In genomic region chr16:18249364-18249967, GRCm38 (mm10) we compare ENCODE assay signal across 8 mouse cellular contexts. TPM values are rescaled to one million over a fixed set of nuclear protein-coding genes. Genes with fewer than 3 reads are reported as not detected.
DNase-seq lines count a peak whose midpoint lies in the region; ATAC-seq lines count a peak whose summit lies in the region.

No protein-coding gene starts in this region.

- peak; percentile 13 for ATAC-seq in forebrain, embryonic 16.5 days
- ATAC-seq in intestine, embryonic 14.5 days (replicated peaks; ENCODE audit: low FRiP score, low TSS enrichment, low read depth): peak; percentile 14; the same call in 1 of the 2 replicates
- peak; percentile 13; the same call in 1 of the 2 replicates for ATAC-seq in limb, embryonic 15.5 days (ENCODE audit: insufficient number of reproducible peaks, low FRiP score, low TSS enrichment, low read depth)
- no peak; the same call in 1 of the 2 replicates for ATAC-seq in midbrain, embryonic 14.5 days (ENCODE audit: low FRiP score, low TSS enrichment)

- H3K4me3 ChIP-seq in forebrain, embryonic 16.5 days (replicated peaks; ENCODE audit: low read length): peak overlapping the region; percentile 88
- peak overlapping the region; percentile 80 for H3K4me3 ChIP-seq in intestine, embryonic 14.5 days (ENCODE audit: low read depth, low read length)
- peak overlapping the region; percentile 98 for H3K4me3 ChIP-seq in limb, embryonic 15.5 days
- peak overlapping the region; percentile 88 for H3K4me3 ChIP-seq in midbrain, embryonic 14.5 days (replicated peaks; ENCODE audit: low read depth, low read length)

- peaks cover 36% of the 10 kb centered on the region for H3K36me3 ChIP-seq in forebrain, embryonic 16.5 days (ENCODE audit: control insufficient read depth, insufficient read depth)
- peaks cover 69% of the 10 kb centered on the region for H3K36me3 ChIP-seq in intestine, embryonic 14.5 days (ENCODE audit: control insufficient read depth, insufficient read depth, low read length)
- H3K36me3 ChIP-seq in limb, embryonic 15.5 days: peaks cover 64% of the 10 kb centered on the region
- H3K36me3 ChIP-seq in midbrain, embryonic 14.5 days (ENCODE audit: control insufficient read depth, insufficient read depth, low read length): peaks cover 70% of the 10 kb centered on the region

- H3K27ac ChIP-seq in forebrain, embryonic 16.5 days (ENCODE audit: low read length): peak overlapping the region; percentile 92
- H3K27ac ChIP-seq in intestine, embryonic 14.5 days (ENCODE audit: low read depth): peak overlapping the region; percentile 91
- H3K27ac ChIP-seq in limb, embryonic 15.5 days: peak overlapping the region; percentile 96
- H3K27ac ChIP-seq in midbrain, embryonic 14.5 days (replicated peaks; ENCODE audit: low read depth, low read length): peak overlapping the region; percentile 92

- peak; percentile 67 for DNase-seq in layer of hippocampus, adult 11-12 months (ENCODE audit: low spot score)
- DNase-seq in layer of hippocampus, adult 9-10 months (ENCODE audit: low spot score): no peak
- peak; percentile 69 for DNase-seq in cerebellum, adult 11-12 months
- DNase-seq in intestine, embryonic 14.5 days (ENCODE audit: low spot score): peak; percentile 74
- DNase-seq in midbrain, embryonic 14.5 days: no peak
- peak; percentile 65 to 84 for DNase-seq in spleen, postnatal 4 days (ENCODE audit: low spot score in 2 of 2)

- WGBS in forebrain, embryonic 16.5 days: 6% methylated on average over 27 of the region's 27 CpGs
- WGBS in intestine, embryonic 14.5 days: 2% methylated on average over 26 of the region's 27 CpGs
- 5% methylated on average over 27 of the region's 27 CpGs for WGBS in limb, embryonic 15.5 days
- WGBS in midbrain, embryonic 14.5 days: 9% methylated on average over 27 of the region's 27 CpGs

- no peaks in the 10 kb centered on the region for H3K27me3 ChIP-seq in forebrain, embryonic 16.5 days (replicated peaks; ENCODE audit: control insufficient read depth, insufficient read depth, low read length)
- H3K27me3 ChIP-seq in intestine, embryonic 14.5 days (replicated peaks; ENCODE audit: control insufficient read depth, insufficient read depth, low read length): no peaks in the 10 kb centered on the region
- no peaks in the 10 kb centered on the region for H3K27me3 ChIP-seq in limb, embryonic 15.5 days
- no peaks in the 10 kb centered on the region for H3K27me3 ChIP-seq in midbrain, embryonic 14.5 days (ENCODE audit: control insufficient read depth, insufficient read depth, low read length)

- peak overlapping the region; percentile 93 for H3K9ac ChIP-seq in forebrain, embryonic 16.5 days (replicated peaks; ENCODE audit: low read depth, low read length)
- H3K9ac ChIP-seq in intestine, embryonic 14.5 days (ENCODE audit: low read length): peak overlapping the region; percentile 65
- H3K9ac ChIP-seq in limb, embryonic 15.5 days: peak overlapping the region; percentile 88
- H3K9ac ChIP-seq in midbrain, embryonic 14.5 days (replicated peaks; ENCODE audit: low read length): peak overlapping the region; percentile 90

- H3K4me2 ChIP-seq in forebrain, embryonic 16.5 days (ENCODE audit: low read length): peak overlapping the region; percentile 98
- H3K4me2 ChIP-seq in intestine, embryonic 14.5 days (ENCODE audit: low read length): peak overlapping the region; percentile 87
- H3K4me2 ChIP-seq in limb, embryonic 15.5 days: peak overlapping the region; percentile 70
- peak overlapping the region; percentile 95 for H3K4me2 ChIP-seq in midbrain, embryonic 14.5 days (ENCODE audit: low read length)

- H3K9me3 ChIP-seq in forebrain, embryonic 16.5 days (ENCODE audit: control insufficient read depth, low read length): no peaks in the 10 kb centered on the region
- H3K9me3 ChIP-seq in intestine, embryonic 14.5 days (ENCODE audit: control insufficient read depth, low read length): no peaks in the 10 kb centered on the region
- no peaks in the 10 kb centered on the region for H3K9me3 ChIP-seq in limb, embryonic 15.5 days
- no peaks in the 10 kb centered on the region for H3K9me3 ChIP-seq in midbrain, embryonic 14.5 days (ENCODE audit: control insufficient read depth, low read length)

- H3K4me1 ChIP-seq in forebrain, embryonic 16.5 days (replicated peaks; ENCODE audit: control insufficient read depth, insufficient read depth, low read length): peaks cover 31% of the 10 kb centered on the region
- peaks cover 27% of the 10 kb centered on the region for H3K4me1 ChIP-seq in intestine, embryonic 14.5 days (replicated peaks; ENCODE audit: control insufficient read depth, insufficient read depth, low read length)
- peaks cover 38% of the 10 kb centered on the region for H3K4me1 ChIP-seq in limb, embryonic 15.5 days
- peaks cover 34% of the 10 kb centered on the region for H3K4me1 ChIP-seq in midbrain, embryonic 14.5 days (ENCODE audit: control insufficient read depth, insufficient read depth, low read length)

RNA-seq across cellular contexts. Expression of gene Ranbp1, which starts 0.9 kb away (rescaled TPM):
- polyA plus RNA-seq in forebrain, embryonic 16.5 days (2015; fragmentation: Nextera tagmentation; extraction: Ambion mirVana): 370 and 388 TPM in 2 replicates
- 725 and 734 TPM in 2 replicates for polyA plus RNA-seq in intestine, embryonic 14.5 days (2014; fragmentation: Nextera tagmentation; extraction: Ambion mirVana)
- polyA plus RNA-seq in limb, embryonic 15.5 days (2015; fragmentation: Nextera tagmentation; extraction: Ambion mirVana): 431 and 446 TPM in 2 replicates
- 451 and 457 TPM in 2 replicates for polyA plus RNA-seq in midbrain, embryonic 14.5 days (2014; fragmentation: Nextera tagmentation; extraction: Ambion mirVana)

RNA-seq across cellular contexts. Expression of gene Trmt2a, which starts 1.0 kb away (rescaled TPM):
- polyA plus RNA-seq in forebrain, embryonic 16.5 days (2015; fragmentation: Nextera tagmentation; extraction: Ambion mirVana): 118 and 139 TPM in 2 replicates
- 110 and 117 TPM in 2 replicates for polyA plus RNA-seq in intestine, embryonic 14.5 days (2014; fragmentation: Nextera tagmentation; extraction: Ambion mirVana)
- polyA plus RNA-seq in limb, embryonic 15.5 days (2015; fragmentation: Nextera tagmentation; extraction: Ambion mirVana): 103 and 110 TPM in 2 replicates
- 80.2 and 81.3 TPM in 2 replicates for polyA plus RNA-seq in midbrain, embryonic 14.5 days (2014; fragmentation: Nextera tagmentation; extraction: Ambion mirVana)

RNA-seq across cellular contexts. Expression of gene Gm49776, which starts 8.7 kb away (rescaled TPM):
- 2.0 TPM in 1 of 2 replicates, not detected in the other for polyA plus RNA-seq in forebrain, embryonic 16.5 days (2015; fragmentation: Nextera tagmentation; extraction: Ambion mirVana)
- polyA plus RNA-seq in intestine, embryonic 14.5 days (2014; fragmentation: Nextera tagmentation; extraction: Ambion mirVana): 4.4 TPM in 1 of 2 replicates, not detected in the other
- 0.87 TPM in 1 of 2 replicates, not detected in the other for polyA plus RNA-seq in limb, embryonic 15.5 days (2015; fragmentation: Nextera tagmentation; extraction: Ambion mirVana)
- 0.86 and 3.3 TPM in 2 replicates for polyA plus RNA-seq in midbrain, embryonic 14.5 days (2014; fragmentation: Nextera tagmentation; extraction: Ambion mirVana)

RNA-seq across cellular contexts. Expression of gene Zdhhc8, which starts 14.5 kb away (rescaled TPM):
- polyA plus RNA-seq in forebrain, embryonic 16.5 days (2015; fragmentation: Nextera tagmentation; extraction: Ambion mirVana): 15.1 and 17.4 TPM in 2 replicates
- 11.5 and 15.1 TPM in 2 replicates for polyA plus RNA-seq in intestine, embryonic 14.5 days (2014; fragmentation: Nextera tagmentation; extraction: Ambion mirVana)
- polyA plus RNA-seq in limb, embryonic 15.5 days (2015; fragmentation: Nextera tagmentation; extraction: Ambion mirVana): 20.0 and 23.8 TPM in 2 replicates
- polyA plus RNA-seq in midbrain, embryonic 14.5 days (2014; fragmentation: Nextera tagmentation; extraction: Ambion mirVana): 13.8 and 13.9 TPM in 2 replicates

RNA-seq across cellular contexts. Expression of gene Ccdc188, which starts 31.8 kb away (rescaled TPM):
- polyA plus RNA-seq in forebrain, embryonic 16.5 days (2015; fragmentation: Nextera tagmentation; extraction: Ambion mirVana): 0.19 TPM in 1 of 2 replicates, not detected in the other
- polyA plus RNA-seq in intestine, embryonic 14.5 days (2014; fragmentation: Nextera tagmentation; extraction: Ambion mirVana): not detected in 2 replicates
- polyA plus RNA-seq in limb, embryonic 15.5 days (2015; fragmentation: Nextera tagmentation; extraction: Ambion mirVana): not detected in 2 replicates
- polyA plus RNA-seq in midbrain, embryonic 14.5 days (2014; fragmentation: Nextera tagmentation; extraction: Ambion mirVana): not detected in 2 replicates

Comparison
In these comparisons a context has a peak if more than half of its experiments do, and no peak if none do; other contexts are left out.
1. DNase-seq: peak in layer of hippocampus, adult 11-12 months (single experiment), cerebellum, adult 11-12 months (single experiment), intestine, embryonic 14.5 days (single experiment) and spleen, postnatal 4 days (2 of 2); none in layer of hippocampus, adult 9-10 months (single experiment) and midbrain, embryonic 14.5 days (single experiment).
2. Peak in every context shown above with its lines, with median percentiles within 50 percentile points of each other: H3K27ac ChIP-seq, H3K4me2 ChIP-seq, H3K4me3 ChIP-seq and H3K9ac ChIP-seq.